ENCODE assay signal across 8 mouse cellular contexts in genomic region chr17:12791420-12791819, GRCm38 (mm10). TPM values are rescaled to one million over a fixed set of nuclear protein-coding genes. Genes with fewer than 3 reads are reported as not detected.
DNase-seq lines count a peak whose midpoint lies in the region; ATAC-seq and TF ChIP-seq lines count a peak whose summit lies in the region.

No protein-coding gene starts in this region.

- H3K79me2 ChIP-seq in CH12.LX (replicated peaks; ENCODE audit: control insufficient read depth, extremely low read depth, insufficient read depth, poor library complexity, severe bottlenecking) = no peaks in the 10 kb centered on the region

- in situ Hi-C loops in CH12.LX (cut with MboI; ENCODE audit: low pct_ligation_motif_present, low pct_unique_long_range_greater_than_20kb, low sequenced_read_pairs) = no loop called here

- no peak; the same call in 1 of the 2 replicates for TF ChIP-seq RAD21 in CH12.LX (IDR thresholded peaks at IDR 0.05; ENCODE audit: low read depth, low read length)

- peak overlapping the region; percentile 87 for H3K27ac ChIP-seq in CH12.LX (ENCODE audit: insufficient read depth, low read depth)
- peak overlapping the region; percentile 96 for H3K27ac ChIP-seq in heart, embryonic 15.5 days
- peak overlapping the region; percentile 53; the same call in 1 of the 2 replicates for H3K27ac ChIP-seq in neural tube, embryonic 14.5 days (ENCODE audit: low read depth, low read length)

- dilution Hi-C loops in CH12.LX (cut with MboI; ENCODE audit: extremely low pct_ligation_motif_present, extremely low pct_unique_long_range_greater_than_20kb, low sequenced_read_pairs) = no loop called here

- DNase-seq in CH12.LX (ENCODE audit: extremely low read depth) = peak; percentile 94
- DNase-seq in embryo, embryonic 11 days = peak; percentile 57
- peak; percentile 29 to 58 for DNase-seq in kidney, postnatal 36 days
- DNase-seq in layer of hippocampus, postnatal 25 days (ENCODE audit: extremely low spot score in 1 of 2, low spot score in 1 of 2) = no peak
- DNase-seq in c-Kit-positive CD71-positive TER-119-positive erythroid progenitor cells, embryonic 14.5 days (ENCODE audit: low spot score) = no peak
- no peak for DNase-seq in cerebellum, postnatal 36 days

- H3K4me1 ChIP-seq in CH12.LX (ENCODE audit: control insufficient read depth in 1 of 2, insufficient read depth in 2 of 2) = peaks cover 21 to 55% of the 10 kb centered on the region in 2 experiments
- H3K4me1 ChIP-seq in heart, embryonic 15.5 days (replicated peaks) = peaks cover 68% of the 10 kb centered on the region
- H3K4me1 ChIP-seq in neural tube, embryonic 14.5 days (ENCODE audit: control insufficient read depth, insufficient read depth, low read length) = peaks cover 6% of the 10 kb centered on the region; the same call in 1 of the 2 replicates

- no peak for TF ChIP-seq CTCF in CH12.LX (conservative IDR thresholded peaks at IDR 0.05 in 1 of 2, IDR thresholded peaks at IDR 0.05 in 1 of 2; ENCODE audit: low read depth in 2 of 2, low read length in 2 of 2)

- peak; percentile 18; the same call in 1 of the 2 replicates for ATAC-seq in heart, embryonic 15.5 days (replicated peaks; ENCODE audit: insufficient number of reproducible peaks, insufficient read depth, low FRiP score, low read depth)
- no peak for ATAC-seq in neural tube, embryonic 14.5 days (ENCODE audit: low read depth)

- peak; percentile 72; the same call in 1 of the 2 replicates for TF ChIP-seq EP300 in CH12.LX (IDR thresholded peaks at IDR 0.05; ENCODE audit: low read length)

- peak; percentile 33; the same call in 1 of the 2 replicates for TF ChIP-seq POLR2A in CH12.LX (IDR thresholded peaks at IDR 0.05; ENCODE audit: low read depth, low read length)

- H3K9ac ChIP-seq in CH12.LX (ENCODE audit: insufficient read depth, low read depth) = 0 out of 2 replicates have a peak overlapping the region, but pooled peaks have one; percentile 23
- no peak overlapping the region for H3K9ac ChIP-seq in heart, embryonic 15.5 days
- H3K9ac ChIP-seq in neural tube, embryonic 14.5 days (replicated peaks; ENCODE audit: low read depth, low read length) = no peak overlapping the region

- peaks cover 12% of the 10 kb centered on the region for H3K9me3 ChIP-seq in CH12.LX (replicated peaks; ENCODE audit: low read length)
- no peaks in the 10 kb centered on the region for H3K9me3 ChIP-seq in heart, embryonic 15.5 days (replicated peaks)
- no peaks in the 10 kb centered on the region for H3K9me3 ChIP-seq in neural tube, embryonic 14.5 days (ENCODE audit: control insufficient read depth, low read length)

- no peaks in the 10 kb centered on the region for H3K27me3 ChIP-seq in CH12.LX (replicated peaks)
- H3K27me3 ChIP-seq in heart, embryonic 15.5 days = no peaks in the 10 kb centered on the region
- no peaks in the 10 kb centered on the region for H3K27me3 ChIP-seq in neural tube, embryonic 14.5 days (ENCODE audit: control insufficient read depth, insufficient read depth, low read length)

- peak overlapping the region; percentile 18 for H3K4me2 ChIP-seq in CH12.LX (ENCODE audit: insufficient read depth, low read depth, poor library complexity, severe bottlenecking)
- peak overlapping the region; percentile 36; the same call in 1 of the 2 replicates for H3K4me2 ChIP-seq in heart, embryonic 15.5 days
- H3K4me2 ChIP-seq in neural tube, embryonic 14.5 days (ENCODE audit: low read depth, low read length) = no peak overlapping the region

- H3K36me3 ChIP-seq in CH12.LX (replicated peaks in 1 of 2; ENCODE audit: control insufficient read depth in 1 of 2, insufficient read depth in 1 of 2, low read length in 1 of 2) = peaks cover 6 to 30% of the 10 kb centered on the region in 2 experiments
- peaks cover 16% of the 10 kb centered on the region for H3K36me3 ChIP-seq in heart, embryonic 15.5 days
- H3K36me3 ChIP-seq in neural tube, embryonic 14.5 days (ENCODE audit: control insufficient read depth, insufficient read depth, low read length) = no peaks in the 10 kb centered on the region

- WGBS in heart, embryonic 15.5 days = 10% methylated on average over 4 of the region's 4 CpGs
- 72% methylated on average over 4 of the region's 4 CpGs for WGBS in neural tube, embryonic 14.5 days

- H3K4me3 ChIP-seq in CH12.LX (replicated peaks in 1 of 3; ENCODE audit: low read depth in 2 of 3, low read length in 2 of 3, poor library complexity in 1 of 3) = no peak overlapping the region
- no peak overlapping the region for H3K4me3 ChIP-seq in heart, embryonic 15.5 days
- H3K4me3 ChIP-seq in neural tube, embryonic 14.5 days (ENCODE audit: low read depth, low read length) = no peak overlapping the region

TF ChIP-seq in CH12.LX, 34 proteins besides CTCF, POLR2A, EP300 and RAD21:
- TF ChIP-seq ETS1 (conservative IDR thresholded peaks at IDR 0.05; ENCODE audit: low read depth, low read length) (peak; percentile 94), USF1 (IDR thresholded peaks at IDR 0.05; ENCODE audit: low read depth, low read length) (no peak), CHD1 (IDR thresholded peaks at IDR 0.05; ENCODE audit: low read depth, low read length) (peak; percentile 98), GABPA (IDR thresholded peaks at IDR 0.05; ENCODE audit: insufficient replicate concordance, low read depth, low read length) (no peak), IRF4 (IDR thresholded peaks at IDR 0.05; ENCODE audit: low read depth, low read length) (peak; percentile 81), TBP (conservative IDR thresholded peaks at IDR 0.05; ENCODE audit: low read depth, low read length) (no peak), NELFE (IDR thresholded peaks at IDR 0.05; ENCODE audit: low read depth, low read length) (no peak), MAFK (IDR thresholded peaks at IDR 0.05; ENCODE audit: insufficient replicate concordance, low read length) (no peak), POLR2AphosphoS2 (IDR thresholded peaks at IDR 0.05; ENCODE audit: low read depth, low read length) (no peak), MYC (IDR thresholded peaks at IDR 0.05; ENCODE audit: low read depth, low read length) (no peak), RCOR1 (conservative IDR thresholded peaks at IDR 0.05; ENCODE audit: low read depth, low read length) (peak; percentile 69; the same call in 1 of the 2 replicates), JUN (IDR thresholded peaks at IDR 0.05; ENCODE audit: insufficient read depth, low read depth, low read length) (peak; percentile 94), MAX (IDR thresholded peaks at IDR 0.05; ENCODE audit: low read length) (no peak), SIN3A (IDR thresholded peaks at IDR 0.05; ENCODE audit: low read length) (peak; percentile 23; the same call in 1 of the 2 replicates), BHLHE40 (IDR thresholded peaks at IDR 0.05; ENCODE audit: low read depth, low read length) (peak; percentile 72), JUND (conservative IDR thresholded peaks at IDR 0.05; ENCODE audit: low read depth, low read length) (peak; percentile 93), ZNF384 (IDR thresholded peaks at IDR 0.05; ENCODE audit: low read depth, low read length) (peak; percentile 65; the same call in 1 of the 2 replicates), ELF1 (IDR thresholded peaks at IDR 0.05; ENCODE audit: low read depth, low read length) (peak; percentile 60; the same call in 1 of the 2 replicates), CHD2 (IDR thresholded peaks at IDR 0.05; ENCODE audit: low read length) (peak; percentile 70), UBTF (IDR thresholded peaks at IDR 0.05; ENCODE audit: low read depth, low read length) (no peak), MXI1 (IDR thresholded peaks at IDR 0.05; ENCODE audit: low read depth, low read length) (no peak), USF2 (conservative IDR thresholded peaks at IDR 0.05; ENCODE audit: low read depth, low read length) (no peak), SMC3 (IDR thresholded peaks at IDR 0.05; ENCODE audit: low read depth, low read length) (no peak), NRF1 (IDR thresholded peaks at IDR 0.05; ENCODE audit: low read depth, low read length) (no peak), HCFC1 (IDR thresholded peaks at IDR 0.05; ENCODE audit: low read depth, low read length) (no peak), ZC3H11A (IDR thresholded peaks at IDR 0.05; ENCODE audit: low read depth, low read length) (no peak), KAT2A (IDR thresholded peaks at IDR 0.05; ENCODE audit: insufficient replicate concordance, low read length) (no peak), MEF2A (IDR thresholded peaks at IDR 0.05; ENCODE audit: borderline replicate concordance, low read depth, low read length) (peak; percentile 86), MAZ (IDR thresholded peaks at IDR 0.05; ENCODE audit: low read depth, low read length) (0 out of 2 replicates have a peak, but pooled peaks have one; percentile 39), PAX5 (IDR thresholded peaks at IDR 0.05; ENCODE audit: low read length) (no peak), ZKSCAN1 (IDR thresholded peaks at IDR 0.05; ENCODE audit: borderline replicate concordance, low read depth, low read length) (no peak), E2F4 (IDR thresholded peaks at IDR 0.05; ENCODE audit: insufficient replicate concordance, low read depth, low read length) (no peak), ZMIZ1 (IDR thresholded peaks at IDR 0.05; ENCODE audit: low read depth, low read length) (no peak), TCF12 (IDR thresholded peaks at IDR 0.05; ENCODE audit: low read depth, low read length) (peak; percentile 82)
TF ChIP-seq in CH12.LX: peak in this region for 14.

RNA-seq across cellular contexts. Expression of gene Igf2r, which starts 22.0 kb away (rescaled TPM):
- total RNA-seq in CH12.LX (2012; rRNA removed) (57.5 and 61.8 TPM in 2 replicates), CH12.LX (2014; rRNA removed) (25.6 and 27.8 TPM in 2 replicates)
- polyA plus RNA-seq in CH12.LX (2012; ENCODE audit: insufficient read length, low read depth) = 32.3 and 34.6 TPM in 2 replicates
- polyA plus RNA-seq in heart, embryonic 15.5 days (2015; fragmentation: Nextera tagmentation; extraction: Ambion mirVana) = 121 and 127 TPM in 2 replicates
- polyA plus RNA-seq in neural tube, embryonic 14.5 days (2014; fragmentation: Nextera tagmentation; extraction: Ambion mirVana) = 9.6 and 14.8 TPM in 2 replicates
- total RNA-seq in layer of hippocampus, postnatal 25 days (2021) = 10 to 100 TPM; 28.1 to 29.8 TPM

Comparison
In these comparisons a context has a peak if more than half of its experiments do, and no peak if none do; other contexts are left out.
1. DNase-seq: peak in CH12.LX (single experiment), embryo, embryonic 11 days (single experiment) and kidney, postnatal 36 days (2 of 2); none in layer of hippocampus, postnatal 25 days (0 of 2), c-Kit-positive CD71-positive TER-119-positive erythroid progenitor cells, embryonic 14.5 days (single experiment) and cerebellum, postnatal 36 days (0 of 2).
2. Peak in every context shown above with its lines, with median percentiles within 50 percentile points of each other: H3K27ac ChIP-seq.